Mouse (Mus musculus): ENCODE data around the gene Pof1b.

The Pof1b gene

DNA sequence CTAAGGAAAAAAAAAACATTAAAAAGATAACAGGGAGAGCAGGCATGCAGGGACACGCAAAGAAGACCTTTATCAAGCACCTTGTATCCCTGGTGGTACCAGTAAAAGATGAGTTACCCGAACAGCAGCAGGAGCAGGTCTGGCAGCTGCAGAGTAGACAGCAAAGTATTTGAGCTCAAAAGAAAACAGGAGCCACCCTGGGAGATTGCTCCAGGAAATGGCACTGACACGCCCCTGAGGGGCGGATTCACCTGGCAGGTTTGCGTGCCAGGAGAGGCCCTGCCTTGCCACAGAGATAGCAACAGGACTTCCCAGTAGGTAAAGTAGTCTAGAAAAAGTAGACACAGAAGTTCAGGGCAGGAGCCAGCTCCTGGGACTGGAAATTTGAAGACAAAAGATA lies at the start of gene Pof1b:
Gene Pof1b, minus strand, starts transcription at position 144 of the 400 bp plus-strand sequence.
- DNase-seq (ENCODE audit: low read depth in 2 of 2, low spot score in 2 of 2), result no peak

DNA sequence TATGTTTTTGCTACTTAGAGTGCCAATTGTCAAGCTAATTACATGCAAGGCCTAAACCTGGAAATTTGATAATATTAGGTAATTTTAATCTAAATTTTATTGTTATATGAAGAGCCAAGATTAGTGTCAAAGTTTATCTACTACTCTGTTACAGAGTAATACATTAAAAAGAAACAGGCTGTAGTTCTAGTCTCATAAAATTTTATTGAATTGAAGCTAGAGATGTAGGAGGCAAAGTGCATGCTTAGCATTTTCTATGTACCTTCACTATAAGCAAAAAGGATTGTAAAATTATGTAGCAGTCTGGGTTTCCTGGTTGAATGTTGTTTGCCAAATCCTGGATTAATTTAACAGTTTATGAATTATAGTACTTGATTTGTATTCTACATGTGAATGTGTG lies 18.1 kb upstream of the Pof1b start:
- DNase-seq (ENCODE audit: low read depth in 2 of 2, low spot score in 2 of 2), result no peak

DNA sequence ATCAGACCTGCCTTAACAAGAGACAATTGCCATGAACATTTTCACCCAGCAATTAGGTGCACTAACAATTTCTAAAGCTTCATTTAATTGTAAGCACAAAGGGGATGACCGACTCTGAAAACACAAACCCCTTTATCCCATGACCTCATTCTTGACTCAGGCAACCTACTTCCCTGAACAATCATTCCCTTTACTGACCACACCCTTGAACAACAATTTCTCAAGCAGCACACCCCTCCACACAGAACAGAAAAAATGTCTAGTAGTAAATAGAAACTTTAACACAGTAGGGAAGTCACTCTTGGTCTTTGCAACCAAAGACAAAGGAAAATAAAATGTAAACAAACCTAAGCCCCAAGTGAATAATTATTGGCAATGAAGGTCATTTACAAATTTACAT lies 4.1 kb downstream of the Pof1b start:
- no peak for DNase-seq (ENCODE audit: low read depth in 2 of 2, low spot score in 2 of 2)

DNA sequence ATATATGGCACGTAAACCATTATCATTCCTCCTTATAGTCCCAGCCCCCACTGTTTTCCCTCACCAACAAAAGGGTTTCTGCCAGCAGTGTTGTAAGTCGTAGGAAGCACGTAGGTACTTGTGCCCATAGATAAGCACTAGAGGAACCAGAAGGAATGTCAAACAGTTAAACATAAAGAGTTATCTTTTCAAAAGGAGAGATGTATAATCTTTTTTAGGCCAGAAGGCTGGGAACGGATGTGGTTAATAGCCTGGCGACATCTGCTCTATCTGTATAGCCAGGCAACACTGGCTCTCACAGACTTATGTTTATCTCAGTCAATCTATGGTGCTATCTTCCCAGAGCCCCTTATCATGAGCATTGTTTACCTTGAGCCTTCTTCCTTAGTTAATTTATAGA lies 17.8 kb downstream of the Pof1b start:
- no peak for DNase-seq (ENCODE audit: low read depth in 2 of 2, low spot score in 2 of 2)

DNA sequence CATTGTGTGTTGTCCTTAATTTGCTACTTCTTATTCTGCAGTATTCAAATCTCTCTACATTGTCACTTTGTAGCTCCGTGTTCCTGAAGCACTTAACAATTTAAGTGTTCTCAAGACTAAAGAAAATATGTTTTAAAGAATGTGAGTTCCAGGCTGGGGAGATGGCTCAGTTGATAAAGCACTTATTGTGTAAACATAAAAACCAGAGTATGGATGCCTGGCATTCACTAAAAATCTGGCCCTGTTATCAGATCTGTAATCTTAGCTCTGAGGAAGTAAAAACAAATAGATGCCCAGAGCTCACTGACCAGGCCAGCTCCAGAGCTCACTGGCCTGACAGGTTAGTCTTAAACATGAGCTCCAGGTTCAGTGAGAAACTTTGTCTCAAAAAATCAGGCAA lies 22.9 kb downstream of the Pof1b start:
- no peak for DNase-seq (ENCODE audit: low read depth in 2 of 2, low spot score in 2 of 2)

DNA sequence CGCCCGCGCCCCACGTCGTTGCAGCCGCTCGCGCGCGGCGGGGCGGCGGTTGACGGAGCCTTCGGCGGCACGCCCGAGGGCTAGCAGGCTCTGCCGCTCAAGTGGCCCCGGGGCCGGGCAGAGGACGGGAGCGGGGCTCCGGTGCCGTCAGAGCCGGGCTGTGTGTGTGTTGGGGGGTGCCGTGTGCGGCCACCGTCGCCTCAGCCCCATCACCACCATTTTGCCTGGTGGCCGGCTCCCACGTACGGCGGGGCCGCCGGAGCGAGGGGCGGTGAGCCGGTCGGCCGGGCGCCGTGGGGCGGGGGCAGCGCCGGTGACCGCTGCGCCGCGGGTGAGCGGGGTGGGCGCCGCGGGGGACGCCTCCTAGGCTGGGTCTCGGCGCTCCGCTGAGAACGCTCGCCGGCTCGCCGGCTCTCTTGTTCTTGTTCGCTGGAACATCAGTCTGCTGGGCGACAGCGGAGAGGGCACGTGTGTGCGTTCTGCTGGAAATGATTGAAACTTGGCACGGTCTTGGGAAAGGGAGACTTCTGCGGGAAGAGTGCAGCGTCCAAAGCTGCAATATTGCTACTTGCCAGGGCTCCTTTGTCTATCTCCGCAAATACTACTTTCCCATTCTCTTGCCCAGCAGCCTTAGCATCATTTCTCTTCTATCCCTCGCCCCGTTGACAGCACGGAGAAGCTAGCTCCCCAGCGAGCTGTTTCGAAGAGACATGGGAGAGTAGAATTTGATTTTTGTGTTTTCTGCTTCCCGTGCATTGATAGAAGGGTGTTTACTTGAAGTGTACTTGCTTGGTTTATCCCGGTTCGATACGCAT lies 96.9 kb downstream of the Pof1b start:
- DNase-seq (ENCODE audit: low read depth in 2 of 2, low spot score in 2 of 2), result no peak

DNA sequence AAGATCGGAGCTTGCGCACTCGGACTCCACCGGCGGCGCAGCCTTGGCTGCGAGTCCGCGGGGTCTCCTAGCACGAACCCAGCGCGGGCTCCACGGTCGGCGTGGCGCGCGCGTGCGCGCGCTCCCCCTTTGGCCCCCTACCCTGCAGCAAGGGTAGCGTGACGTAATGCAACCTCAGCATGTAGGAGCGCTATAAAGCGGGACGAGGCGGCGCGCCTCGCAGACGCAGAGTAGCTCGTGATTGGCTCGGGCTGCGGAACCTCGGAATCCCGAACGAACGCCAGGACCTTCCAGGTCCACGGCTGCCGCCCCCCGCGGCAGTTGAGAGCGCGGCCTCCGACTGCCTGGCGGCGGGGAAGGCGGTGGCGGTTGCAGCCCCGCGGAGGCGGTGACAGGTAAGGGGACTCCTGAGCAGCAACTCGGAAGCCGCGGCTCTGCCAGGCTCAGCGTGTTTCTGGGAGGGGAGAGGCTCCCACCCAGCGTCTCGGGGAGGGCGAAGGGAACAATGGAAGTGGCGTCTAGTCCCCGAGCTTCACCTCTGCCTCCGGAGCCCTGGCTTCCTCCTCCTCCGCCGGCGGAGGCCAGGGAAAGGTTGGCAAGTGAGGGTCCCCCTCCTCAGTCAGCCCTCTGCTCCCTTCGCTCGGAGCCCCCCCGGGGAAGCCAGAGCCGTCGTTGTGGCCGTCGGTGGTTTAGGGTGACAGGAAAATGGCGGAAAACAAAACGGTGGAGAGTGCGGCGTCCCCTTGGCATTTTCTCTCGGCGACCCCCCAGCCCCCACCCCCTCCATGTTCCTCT lies 97.7 kb downstream of the Pof1b start, which contains the start of gene Zfp711:
Gene Zfp711, plus strand, starts transcription at position 16 of the 795 bp plus-strand sequence.
- DNase-seq (ENCODE audit: low read depth in 2 of 2, low spot score in 2 of 2), result no peak
